Mouse (Mus musculus): ENCODE results near the gene Plcxd2.

Gene Plcxd2

GRCm38 (mm10) chr16:45952035-45952434 is 58.0 kb downstream of the Plcxd2 start:
- in situ Hi-C loops (cut with MboI; ENCODE audit: unreplicated experiment in 2 of 2), result loop anchor here in 1 of 2 experiments (25.0 kb wide), 3 partner anchors 190 to 740 kb away; partner anchors contain the start of gene Btla

- in situ Hi-C loops (cut with MboI; ENCODE audit: unreplicated experiment in 2 of 2), result no loop called here
These were observed 63.7 kb downstream of the Plcxd2 start for GRCm38 (mm10) chr16:45946335-45946734.

DNA sequence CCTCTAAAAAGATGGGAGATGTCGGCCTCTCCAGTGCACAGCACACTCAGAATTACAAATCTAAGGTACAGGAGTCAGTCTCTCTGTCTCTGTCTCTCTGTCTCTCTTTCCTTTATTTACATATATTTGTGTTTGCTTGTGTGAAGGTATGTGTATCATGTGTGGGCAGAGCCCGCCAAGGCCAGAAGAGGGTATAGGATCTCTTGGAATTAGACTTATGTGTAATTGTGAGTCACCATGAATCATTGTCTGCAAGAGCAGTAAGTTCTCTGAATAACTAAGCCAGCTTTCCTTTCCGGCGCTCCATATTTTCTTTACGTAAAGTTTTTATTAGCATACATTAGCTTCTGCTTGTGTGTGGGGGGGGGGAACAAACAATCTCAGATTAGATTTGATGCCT is 64.4 kb downstream of the Plcxd2 start:
- in situ Hi-C loops (cut with MboI; ENCODE audit: unreplicated experiment in 2 of 2), result no loop called here

- in situ Hi-C loops (cut with MboI; ENCODE audit: unreplicated experiment in 2 of 2), result no loop called here
These were observed 64.8 kb downstream of the Plcxd2 start for GRCm38 (mm10) chr16:45945174-45945631.

- in situ Hi-C loops (cut with MboI; ENCODE audit: unreplicated experiment in 2 of 2), result no loop called here
These were observed 67.7 kb downstream of the Plcxd2 start for GRCm38 (mm10) chr16:45942169-45942891.

DNA sequence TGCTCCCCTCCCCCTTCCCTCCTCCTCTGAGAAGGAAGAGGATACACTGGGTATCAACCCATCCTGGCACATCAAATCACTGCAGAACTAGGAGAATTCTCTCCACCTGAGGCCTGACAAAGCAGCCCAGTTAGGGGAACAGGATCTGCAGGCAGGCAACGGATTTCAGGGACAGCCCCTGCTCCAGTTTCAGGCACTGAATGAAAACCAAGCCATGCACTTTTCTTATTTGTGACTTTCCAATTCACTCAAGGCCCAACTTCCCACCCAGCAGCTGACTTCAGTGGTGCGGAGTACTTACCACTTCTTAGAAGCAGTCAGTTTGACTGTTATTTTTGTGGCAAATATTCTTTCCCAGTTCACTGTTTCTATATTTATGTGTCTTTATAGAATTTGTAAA is 69.3 kb downstream of the Plcxd2 start:
- in situ Hi-C loops (cut with MboI; ENCODE audit: unreplicated experiment in 2 of 2), result no loop called here

- in situ Hi-C loops (cut with MboI; ENCODE audit: unreplicated experiment in 2 of 2), result no loop called here
These were observed 70.6 kb downstream of the Plcxd2 start for GRCm38 (mm10) chr16:45939436-45939835.

- in situ Hi-C loops (cut with MboI; ENCODE audit: unreplicated experiment in 2 of 2), result no loop called here
These were observed 72.6 kb downstream of the Plcxd2 start for GRCm38 (mm10) chr16:45937381-45937780.

GRCm38 (mm10) chr16:45936521-45936920 is 73.5 kb downstream of the Plcxd2 start:
- in situ Hi-C loops (cut with MboI; ENCODE audit: unreplicated experiment in 2 of 2), result no loop called here

DNA sequence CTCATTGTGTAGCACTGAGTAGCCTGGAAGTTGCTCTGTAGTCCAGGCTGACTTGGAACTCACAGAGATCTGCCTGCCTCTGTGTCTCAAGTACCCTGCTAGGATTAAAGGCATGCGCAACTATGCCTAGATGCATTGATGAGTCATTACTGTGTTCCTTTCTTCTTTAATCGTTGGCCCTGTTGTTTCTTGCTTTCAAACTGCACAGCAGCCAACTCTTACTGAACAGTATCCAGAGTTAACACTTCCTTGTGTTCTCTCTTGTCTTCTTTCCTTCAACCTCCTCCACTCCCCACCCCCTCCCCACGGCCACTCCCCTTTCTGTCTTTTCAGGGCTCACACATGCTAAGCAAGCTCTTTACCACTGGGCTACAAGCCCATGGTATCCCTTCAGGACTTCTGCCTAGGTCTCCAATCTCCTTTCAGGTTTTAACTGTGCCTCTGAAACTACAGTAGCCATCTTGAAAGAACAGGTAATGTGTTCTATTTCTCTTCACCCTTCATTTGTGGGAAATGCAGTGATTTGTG is 74.0 kb downstream of the Plcxd2 start:
- in situ Hi-C loops (cut with MboI; ENCODE audit: unreplicated experiment in 2 of 2), result no loop called here

DNA sequence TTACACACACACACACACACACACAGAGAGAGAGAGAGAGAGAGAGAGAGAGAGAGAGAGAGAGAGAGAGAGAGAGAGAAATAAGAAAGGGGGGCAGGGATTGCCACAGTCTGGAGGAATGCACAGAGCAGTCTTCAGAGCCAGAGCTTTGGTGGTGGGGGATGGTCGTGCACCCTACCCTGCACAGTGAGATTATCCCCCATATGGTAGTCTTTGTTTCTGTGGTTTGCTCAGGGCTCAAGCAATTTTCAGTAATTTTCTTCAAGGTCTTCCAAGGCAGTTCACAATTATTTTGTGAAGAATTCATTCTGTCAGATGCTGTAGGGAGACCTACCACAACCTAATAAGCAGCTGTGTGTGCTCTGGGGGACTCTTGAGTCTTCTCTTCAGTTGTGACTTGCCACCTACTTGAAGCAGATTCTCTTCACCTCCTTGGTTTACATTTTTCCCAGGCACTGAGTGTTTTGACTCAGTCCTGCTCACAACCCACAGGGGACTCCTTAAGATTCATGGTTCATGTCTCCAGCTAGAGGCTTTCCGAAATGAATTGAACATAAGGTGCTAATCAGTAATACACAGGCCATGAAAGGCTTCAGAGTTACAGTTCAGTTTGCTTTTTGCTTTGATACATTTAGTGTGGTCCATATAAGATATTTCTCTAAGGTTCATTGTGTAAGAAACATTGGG is 75.2 kb downstream of the Plcxd2 start:
- in situ Hi-C loops (cut with MboI; ENCODE audit: unreplicated experiment in 2 of 2), result no loop called here

DNA sequence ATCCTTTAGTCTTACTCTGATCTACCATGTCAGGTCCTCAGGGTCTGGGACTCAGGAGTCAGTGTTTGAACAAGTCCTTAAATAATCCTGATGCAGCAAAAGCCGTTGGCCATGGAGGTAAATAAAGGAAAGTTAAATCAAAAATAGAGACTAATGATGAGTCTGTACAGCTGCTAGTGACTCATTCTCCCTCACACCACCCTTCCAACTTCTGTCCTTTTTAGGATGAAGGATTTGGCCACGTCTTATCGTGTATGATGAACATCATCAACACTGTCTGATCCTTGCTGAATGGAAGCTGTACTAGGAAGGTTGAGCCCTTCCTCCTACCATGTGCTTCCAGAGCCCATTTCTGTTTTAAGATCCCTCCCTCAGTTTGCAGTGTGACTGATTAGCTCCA is 79.7 kb downstream of the Plcxd2 start:
- in situ Hi-C loops (cut with MboI; ENCODE audit: unreplicated experiment in 2 of 2), result no loop called here

GRCm38 (mm10) chr16:45928090-45928489 is 81.9 kb downstream of the Plcxd2 start:
- in situ Hi-C loops (cut with MboI; ENCODE audit: unreplicated experiment in 2 of 2), result no loop called here

GRCm38 (mm10) chr16:45927601-45928000 is 82.4 kb downstream of the Plcxd2 start:
- in situ Hi-C loops (cut with MboI; ENCODE audit: unreplicated experiment in 2 of 2), result no loop called here

DNA sequence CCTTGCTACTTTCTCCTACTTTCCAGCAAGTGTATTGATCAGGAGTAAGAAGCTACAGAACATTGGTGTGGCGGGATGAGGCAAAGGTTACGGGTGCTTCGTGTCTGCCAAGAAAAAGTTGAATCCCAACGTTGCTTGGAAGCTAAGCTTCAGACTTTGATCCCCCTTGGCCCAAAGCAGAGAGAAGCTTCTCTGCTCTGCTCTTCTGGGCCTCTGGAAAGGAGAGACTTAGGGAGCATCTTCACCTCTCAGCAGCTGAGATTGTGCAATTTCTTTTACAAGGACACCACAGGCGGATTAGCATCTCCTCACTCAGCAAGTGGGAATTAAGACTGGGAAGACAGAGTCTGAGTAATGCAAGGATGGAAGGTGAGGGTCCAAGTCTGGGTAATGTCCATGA is 83.1 kb downstream of the Plcxd2 start:
- in situ Hi-C loops (cut with MboI; ENCODE audit: unreplicated experiment in 2 of 2), result no loop called here

DNA sequence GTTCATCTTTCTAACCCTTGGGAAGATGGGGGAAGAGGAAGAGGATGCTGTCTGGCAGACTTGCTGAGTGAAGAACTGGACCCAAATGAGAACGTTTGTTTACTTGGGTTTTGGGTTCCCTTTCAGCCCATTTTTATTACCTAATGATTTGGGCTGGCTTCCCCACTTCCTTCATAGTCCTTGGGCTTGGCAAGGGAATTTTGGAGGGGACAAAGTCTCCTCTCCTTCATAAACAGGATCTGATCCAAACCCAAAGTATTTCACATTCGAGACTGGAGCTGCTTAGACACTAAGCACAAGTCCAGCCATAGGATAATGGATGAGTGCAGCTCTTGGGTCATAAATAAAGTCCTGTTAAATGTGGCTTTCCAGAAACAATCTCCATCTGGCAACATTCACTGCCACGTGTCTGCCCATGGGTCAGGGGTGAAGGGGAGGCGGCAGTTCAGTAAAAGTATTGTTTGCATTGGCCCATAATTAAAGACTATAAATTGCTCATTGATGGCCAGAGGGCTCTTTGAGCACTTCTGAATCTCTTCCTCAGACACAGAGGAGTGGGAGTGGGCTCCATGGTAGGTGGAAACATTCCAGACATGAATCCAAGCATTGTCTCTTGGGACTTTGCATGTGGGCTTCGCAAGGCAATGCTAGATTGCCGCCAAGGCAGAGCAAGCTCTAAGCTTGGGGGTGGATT is 86.1 kb downstream of the Plcxd2 start:
- in situ Hi-C loops (cut with MboI; ENCODE audit: unreplicated experiment in 2 of 2), result no loop called here

- in situ Hi-C loops (cut with MboI; ENCODE audit: unreplicated experiment in 2 of 2), result no loop called here
These were observed 87.3 kb downstream of the Plcxd2 start for GRCm38 (mm10) chr16:45922546-45923229.

- in situ Hi-C loops (cut with MboI; ENCODE audit: unreplicated experiment in 2 of 2), result no loop called here
These were observed 90.4 kb downstream of the Plcxd2 start for GRCm38 (mm10) chr16:45919572-45919971.

All from v-Abl transformed pro-B cells (cell line).